Mouse (Mus musculus) liver, embryonic 14.5 days (tissue): ENCODE measurements around the gene Nav2.

Source experiments
- CTCF ChIP-seq: IDR thresholded peaks from 2 replicates; pipeline ENCODE4 v1.5.1; 2016; ENCODE audit warnings: antibody characterized with exemption, low read depth, control low read depth
- EP300 ChIP-seq: IDR thresholded peaks from 2 replicates; pipeline ENCODE4 v1.6.1; 2016; ENCODE audit warnings: antibody characterized with exemption, low read depth

DNA sequence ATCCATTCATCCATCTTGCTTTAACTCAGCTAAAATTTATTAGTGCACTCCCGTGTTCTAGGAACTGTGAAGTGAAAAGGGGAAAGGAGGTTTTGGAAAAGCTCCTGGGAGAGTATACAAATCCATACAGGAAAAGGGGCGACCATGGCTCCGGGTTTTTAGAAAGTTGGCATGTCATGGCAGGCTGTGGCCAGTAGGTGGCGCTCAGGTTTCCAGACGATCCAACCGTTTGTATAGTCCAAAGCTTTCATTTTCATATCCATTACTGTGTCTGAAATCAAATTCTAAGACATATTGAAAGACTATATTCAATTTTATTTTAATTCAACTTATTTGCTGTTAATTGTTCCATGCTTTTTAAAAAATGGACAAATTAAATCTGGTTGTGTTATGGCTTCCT lies 14.4 kb upstream of the Nav2 start:
- TF ChIP-seq CTCF (peak; percentile 91), EP300 (no peak)
